Mouse (Mus musculus): Measurements from ENCODE around the gene Iqsec3. TPM values are rescaled to one million over a fixed set of nuclear protein-coding genes. Genes with fewer than 3 reads are reported as not detected.

Gene Iqsec3
- polyA plus RNA-seq, 1 experiment from 2014 or later, result 1.5 TPM

GRCm38 (mm10) chr6:121424830-121425229 is 48.6 kb downstream of the Iqsec3 start:
- Histone ChIP-seq H3K4me3 (no peak overlapping the region), H3K4me1 (replicated peaks) (peaks cover 15% of the 10 kb centered on the region), H3K36me3 (no peaks in the 10 kb centered on the region), H3K9me3 (no peaks in the 10 kb centered on the region), H3K27ac (no peak overlapping the region), H3K27me3 (ENCODE audit: insufficient read depth, poor library complexity, severe bottlenecking) (peaks cover 13% of the 10 kb centered on the region)
- 48% methylated on average over 6 of the region's 6 CpGs for WGBS
- no peak for DNase-seq (ENCODE audit: low spot score)

- Histone ChIP-seq H3K27ac (no peak overlapping the region), H3K9me3 (no peaks in the 10 kb centered on the region), H3K27me3 (ENCODE audit: insufficient read depth, poor library complexity, severe bottlenecking) (peaks cover 13% of the 10 kb centered on the region), H3K36me3 (no peaks in the 10 kb centered on the region), H3K4me3 (no peak overlapping the region), H3K4me1 (replicated peaks) (peaks cover 15% of the 10 kb centered on the region)
- no peak for DNase-seq (ENCODE audit: low spot score)
- 40% methylated on average over 12 of the region's 12 CpGs for WGBS
These were observed 49.1 kb downstream of the Iqsec3 start for GRCm38 (mm10) chr6:121424403-121424802.

GRCm38 (mm10) chr6:121412558-121413297 is 60.8 kb downstream of the Iqsec3 start:
- peak overlapping the region; percentile 69; the same call in 1 of the 2 replicates for H3K27ac ChIP-seq
- H3K9me3 ChIP-seq, result no peaks in the 10 kb centered on the region
- H3K4me1 ChIP-seq (replicated peaks), result peaks cover 29% of the 10 kb centered on the region
- H3K27me3 ChIP-seq (ENCODE audit: insufficient read depth, poor library complexity, severe bottlenecking), result peaks cover 63% of the 10 kb centered on the region
- WGBS, result 2% methylated on average over 46 of the region's 46 CpGs
- no peaks in the 10 kb centered on the region for H3K36me3 ChIP-seq
- peak; percentile 57 for DNase-seq (ENCODE audit: low spot score)
- peak overlapping the region; percentile 51 for H3K4me3 ChIP-seq

- H3K4me3 ChIP-seq, result no peak overlapping the region
- H3K9me3 ChIP-seq, result no peaks in the 10 kb centered on the region
- peaks cover 23% of the 10 kb centered on the region for H3K4me1 ChIP-seq (replicated peaks)
- no peak overlapping the region; the same call in 1 of the 2 replicates for H3K27ac ChIP-seq
- no peaks in the 10 kb centered on the region for H3K36me3 ChIP-seq
- H3K27me3 ChIP-seq (ENCODE audit: insufficient read depth, poor library complexity, severe bottlenecking), result peaks cover 35% of the 10 kb centered on the region
- WGBS, result 32% methylated on average over 5 of the region's 5 CpGs
- no peak for DNase-seq (ENCODE audit: low spot score)
These were observed 65.9 kb downstream of the Iqsec3 start for GRCm38 (mm10) chr6:121407571-121408011.

- H3K27me3 ChIP-seq (ENCODE audit: insufficient read depth, poor library complexity, severe bottlenecking), result peaks cover 12% of the 10 kb centered on the region
- no peaks in the 10 kb centered on the region for H3K36me3 ChIP-seq
- WGBS, result 89% methylated on average over 8 of the region's 8 CpGs
- DNase-seq (ENCODE audit: low spot score), result no peak
- H3K9me3 ChIP-seq, result no peaks in the 10 kb centered on the region
- H3K4me1 ChIP-seq (replicated peaks), result peaks cover 9% of the 10 kb centered on the region
- no peak overlapping the region for H3K27ac ChIP-seq
- H3K4me3 ChIP-seq, result no peak overlapping the region
These were observed 68.2 kb downstream of the Iqsec3 start for GRCm38 (mm10) chr6:121405311-121405710.

- Histone ChIP-seq H3K27me3 (ENCODE audit: insufficient read depth, poor library complexity, severe bottlenecking) (no peaks in the 10 kb centered on the region), H3K36me3 (no peaks in the 10 kb centered on the region), H3K9me3 (no peaks in the 10 kb centered on the region), H3K4me3 (no peak overlapping the region), H3K4me1 (replicated peaks) (peaks cover 5% of the 10 kb centered on the region), H3K27ac (no peak overlapping the region)
- DNase-seq (ENCODE audit: low spot score), result no peak
- WGBS, result 82% methylated on average over 8 of the region's 8 CpGs
These were observed 70.7 kb downstream of the Iqsec3 start for GRCm38 (mm10) chr6:121402661-121403244.

- no peaks in the 10 kb centered on the region for H3K4me1 ChIP-seq (replicated peaks)
- H3K4me3 ChIP-seq, result no peak overlapping the region
- no peaks in the 10 kb centered on the region for H3K27me3 ChIP-seq (ENCODE audit: insufficient read depth, poor library complexity, severe bottlenecking)
- no peak overlapping the region for H3K27ac ChIP-seq
- no peaks in the 10 kb centered on the region for H3K36me3 ChIP-seq
- no peak for DNase-seq (ENCODE audit: low spot score)
- 86% methylated on average over 14 of the region's 14 CpGs for WGBS
- no peaks in the 10 kb centered on the region for H3K9me3 ChIP-seq
These were observed 71.4 kb downstream of the Iqsec3 start for GRCm38 (mm10) chr6:121401826-121402660.

- no peak for DNase-seq (ENCODE audit: low spot score)
- no peak overlapping the region for H3K4me3 ChIP-seq
- H3K27ac ChIP-seq, result no peak overlapping the region
- no peaks in the 10 kb centered on the region for H3K27me3 ChIP-seq (ENCODE audit: insufficient read depth, poor library complexity, severe bottlenecking)
- no peaks in the 10 kb centered on the region for H3K9me3 ChIP-seq
- 94% methylated on average over 6 of the region's 6 CpGs for WGBS
- no peaks in the 10 kb centered on the region for H3K4me1 ChIP-seq (replicated peaks)
- H3K36me3 ChIP-seq, result no peaks in the 10 kb centered on the region
These were observed 72.3 kb downstream of the Iqsec3 start for GRCm38 (mm10) chr6:121401140-121401539.

- Histone ChIP-seq H3K27ac (no peak overlapping the region), H3K36me3 (no peaks in the 10 kb centered on the region), H3K27me3 (ENCODE audit: insufficient read depth, poor library complexity, severe bottlenecking) (no peaks in the 10 kb centered on the region), H3K4me1 (replicated peaks) (no peaks in the 10 kb centered on the region), H3K9me3 (peaks cover 7% of the 10 kb centered on the region; the same call in 1 of the 2 replicates), H3K4me3 (no peak overlapping the region)
- DNase-seq (ENCODE audit: low spot score), result no peak
- 86% methylated on average over 4 of the region's 4 CpGs for WGBS
These were observed 80.7 kb downstream of the Iqsec3 start for GRCm38 (mm10) chr6:121392610-121393252.

- Histone ChIP-seq H3K9me3 (no peaks in the 10 kb centered on the region), H3K27ac (no peak overlapping the region), H3K36me3 (no peaks in the 10 kb centered on the region), H3K27me3 (ENCODE audit: insufficient read depth, poor library complexity, severe bottlenecking) (peaks cover 2% of the 10 kb centered on the region; the same call in 1 of the 2 replicates), H3K4me1 (replicated peaks) (peaks cover 27% of the 10 kb centered on the region; the same call in 1 of the 2 replicates), H3K4me3 (no peak overlapping the region)
- DNase-seq (ENCODE audit: low spot score), result no peak
- 87% methylated on average over 3 of the region's 3 CpGs for WGBS
These were observed 88.1 kb downstream of the Iqsec3 start for GRCm38 (mm10) chr6:121385397-121385796.

GRCm38 (mm10) chr6:121382071-121382470 is 91.4 kb downstream of the Iqsec3 start:
- Histone ChIP-seq H3K27ac (no peak overlapping the region; the same call in 1 of the 2 replicates), H3K9me3 (no peaks in the 10 kb centered on the region), H3K4me3 (no peak overlapping the region), H3K27me3 (ENCODE audit: insufficient read depth, poor library complexity, severe bottlenecking) (peaks cover 8% of the 10 kb centered on the region; the same call in 1 of the 2 replicates), H3K4me1 (replicated peaks) (peaks cover 31% of the 10 kb centered on the region; the same call in 1 of the 2 replicates), H3K36me3 (no peaks in the 10 kb centered on the region)
- WGBS, result 48% methylated on average over 10 of the region's 10 CpGs
- no peak for DNase-seq (ENCODE audit: low spot score)

GRCm38 (mm10) chr6:121380576-121380975 is 92.9 kb downstream of the Iqsec3 start:
- H3K4me1 ChIP-seq (replicated peaks), result peaks cover 26% of the 10 kb centered on the region; the same call in 1 of the 2 replicates
- 77% methylated on average over 8 of the region's 8 CpGs for WGBS
- no peaks in the 10 kb centered on the region for H3K36me3 ChIP-seq
- peaks cover 6% of the 10 kb centered on the region; the same call in 1 of the 2 replicates for H3K27me3 ChIP-seq (ENCODE audit: insufficient read depth, poor library complexity, severe bottlenecking)
- H3K9me3 ChIP-seq, result no peaks in the 10 kb centered on the region
- no peak overlapping the region for H3K4me3 ChIP-seq
- DNase-seq (ENCODE audit: low spot score), result no peak
- H3K27ac ChIP-seq, result no peak overlapping the region
